Mouse (Mus musculus): ENCODE measurements around the gene Klhl42. TPM values are rescaled to one million over a fixed set of nuclear protein-coding genes. Genes with fewer than 3 reads are reported as not detected.

Klhl42 gene
- total RNA-seq, 2 experiments from 2014 or later: 1.7 to 2.2 TPM

- intact Hi-C loops (cut with DNase I): no loop called here
- DNase-seq: no peak
These were observed 36.1 kb downstream of the Klhl42 start for GRCm38 (mm10) chr6:147127239-147127638.

GRCm38 (mm10) chr6:147138260-147138659 is 47.1 kb downstream of the Klhl42 start:
- TF ChIP-seq CTCF (IDR thresholded peaks at IDR 0.05): no peak
- no peak overlapping the region for H3K27ac ChIP-seq
- H3K4me3 ChIP-seq: no peak overlapping the region
- no peak for DNase-seq
- intact Hi-C loops (cut with DNase I): no loop called here

More at GRCm38 (mm10) chr6:147127239-147127638, 36.1 kb downstream of the Klhl42 start:
- Histone ChIP-seq H3K27ac (no peak overlapping the region), H3K4me3 (no peak overlapping the region)
- no peak for TF ChIP-seq CTCF (IDR thresholded peaks at IDR 0.05)

- Histone ChIP-seq H3K4me3 (no peak overlapping the region), H3K27ac (no peak overlapping the region)
- no peak for TF ChIP-seq CTCF (IDR thresholded peaks at IDR 0.05)
- intact Hi-C loops (cut with DNase I): no loop called here
- DNase-seq: no peak
These were observed 49.5 kb downstream of the Klhl42 start for GRCm38 (mm10) chr6:147140600-147141154.

- Histone ChIP-seq H3K27ac (no peak overlapping the region), H3K4me3 (no peak overlapping the region)
- intact Hi-C loops (cut with DNase I): no loop called here
- no peak for DNase-seq
- TF ChIP-seq CTCF (IDR thresholded peaks at IDR 0.05): no peak
These were observed 53.5 kb downstream of the Klhl42 start for GRCm38 (mm10) chr6:147144664-147145063.

GRCm38 (mm10) chr6:147145277-147145676 is 54.1 kb downstream of the Klhl42 start:
- no peak overlapping the region for H3K4me3 ChIP-seq
- no peak overlapping the region for H3K27ac ChIP-seq
- DNase-seq: peak; percentile 22
- intact Hi-C loops (cut with DNase I): no loop called here
- TF ChIP-seq CTCF (IDR thresholded peaks at IDR 0.05): no peak

- no peak overlapping the region for H3K27ac ChIP-seq
- no peak for TF ChIP-seq CTCF (IDR thresholded peaks at IDR 0.05)
- intact Hi-C loops (cut with DNase I): no loop called here
- DNase-seq: no peak
- H3K4me3 ChIP-seq: no peak overlapping the region
These were observed 54.6 kb downstream of the Klhl42 start for GRCm38 (mm10) chr6:147145753-147146152.

- H3K4me3 ChIP-seq: no peak overlapping the region
- TF ChIP-seq CTCF (IDR thresholded peaks at IDR 0.05): no peak
- DNase-seq: no peak
- H3K27ac ChIP-seq: no peak overlapping the region
- intact Hi-C loops (cut with DNase I): no loop called here
These were observed 59.9 kb downstream of the Klhl42 start for GRCm38 (mm10) chr6:147151069-147151468.

GRCm38 (mm10) chr6:147151839-147152238 is 60.7 kb downstream of the Klhl42 start:
- TF ChIP-seq CTCF (IDR thresholded peaks at IDR 0.05): no peak
- no peak overlapping the region for H3K4me3 ChIP-seq
- intact Hi-C loops (cut with DNase I): no loop called here
- DNase-seq: no peak
- no peak overlapping the region for H3K27ac ChIP-seq

- TF ChIP-seq CTCF (IDR thresholded peaks at IDR 0.05): no peak
- Histone ChIP-seq H3K4me3 (no peak overlapping the region), H3K27ac (peak overlapping the region; percentile 38)
- intact Hi-C loops (cut with DNase I): no loop called here
- DNase-seq: peak; percentile 17
These were observed 63.9 kb downstream of the Klhl42 start for GRCm38 (mm10) chr6:147155085-147155484.

GRCm38 (mm10) chr6:147161818-147162584 is 70.8 kb downstream of the Klhl42 start:
- intact Hi-C loops (cut with DNase I): no loop called here
- no peak for DNase-seq

More at GRCm38 (mm10) chr6:147161818-147162584, 70.8 kb downstream of the Klhl42 start:
- Histone ChIP-seq H3K4me3 (no peak overlapping the region), H3K27ac (no peak overlapping the region; the same call in 1 of the 2 replicates)
- TF ChIP-seq CTCF (IDR thresholded peaks at IDR 0.05): no peak

Other genes with a start within 250 kb of the Klhl42 start
- not detected for gene Smco2, start 241.3 kb upstream of the Klhl42 start, total RNA-seq (2021)
- gene Ppfibp1, start 202.9 kb upstream of the Klhl42 start, total RNA-seq (2021): 10 to 100 TPM; 40.3 to 44.8 TPM
- not detected for gene 1700034J05Rik, start 137.0 kb upstream of the Klhl42 start, total RNA-seq (2021)
- gene Rep15, start 58.8 kb upstream of the Klhl42 start, total RNA-seq (2021): under 1 TPM; 0.59 to 0.66 TPM
- 10 to 100 TPM; 37.4 to 52.4 TPM for gene Mrps35, start 48.6 kb upstream of the Klhl42 start, total RNA-seq (2021)
- not detected for gene Mansc4, start 4.3 kb upstream of the Klhl42 start, total RNA-seq (2021)
- 1 to 10 TPM in 1 of 2 experiments, under 1 TPM in 1; 0.78 to 3.0 TPM for gene Pthlh, start 172.8 kb downstream of the Klhl42 start, total RNA-seq (2021)

Data from gastrocnemius, adult 2 months (tissue).